Mouse (Mus musculus) bone marrow, adult 2 months (tissue): Measurements from ENCODE around the gene Olr1. TPM values are rescaled to one million over a fixed set of nuclear protein-coding genes. Genes with fewer than 3 reads are reported as not detected.

Experiments
- H3K27ac ChIP-seq: fragments of 200-500 bp; 2 replicates; pipeline ENCODE4 v1.5.1; 2012; ENCODE audit warnings: low read depth, mild to moderate bottlenecking, control low read depth, inconsistent platforms, low read length; ENCODE audit not compliant: control insufficient read depth, poor library complexity, insufficient read depth
- H3K4me1 ChIP-seq: fragments of 200-500 bp; 2 replicates; pipeline ENCODE4 v1.6.1; 2011; ENCODE audit warnings: low read length; ENCODE audit not compliant: control insufficient read depth, insufficient read depth
- H3K4me3 ChIP-seq: fragments of 200-500 bp; replicated peaks from 2 replicates; pipeline ENCODE3; 2011; ENCODE audit warnings: mild to moderate bottlenecking, low read depth, low read length, control low read depth; ENCODE audit not compliant: control insufficient read depth
- CTCF ChIP-seq: fragments of 200-500 bp; IDR thresholded peaks from 2 replicates; pipeline ENCODE4 v1.5.1; 2011; ENCODE audit warnings: low read length, control low read depth; ENCODE audit not compliant: control insufficient read depth, insufficient read depth
- POLR2A ChIP-seq: fragments of 200-500 bp; IDR thresholded peaks from 2 replicates; pipeline ENCODE4 v1.6.1; 2011; ENCODE audit warnings: low read depth, mild to moderate bottlenecking, control low read depth, low read length, borderline replicate concordance; ENCODE audit not compliant: control insufficient read depth
- whole genome bisulfite sequencing: fragments of 180-500 bp; shearing (Covaris S2); methylation state at CpG from one replicate; pipeline ENCODE4 v1.1.7; 2018; 5-methylcytosine and 5-hydroxymethylcytosine counted together
- polyA plus RNA-seq: library from polyadenylated mRNA; stranded (reverse); fragments of >200 nt; gene quantifications from 2 replicates; pipeline ENCODE4 v1.2.4, GENCODE M21; 2011; ENCODE audit warnings: low replicate concordance; ENCODE audit not compliant: missing spikeins, insufficient read depth, insufficient read length

Olr1 gene
- polyA plus RNA-seq, 1 experiment: 12.6 TPM

GRCm38 (mm10) chr6:129534627-129535190 is 27.7 kb upstream of the Olr1 start:
- H3K4me1 ChIP-seq: peaks cover 2% of the 10 kb centered on the region; the same call in 1 of the 2 replicates

GRCm38 (mm10) chr6:129534057-129534456 is 27.1 kb upstream of the Olr1 start:
- WGBS: 1% methylated on average over 9 of the region's 9 CpGs
- Histone ChIP-seq H3K4me3 (peak overlapping the region; percentile 52), H3K4me1 (peaks cover 2% of the 10 kb centered on the region; the same call in 1 of the 2 replicates), H3K27ac (no peak overlapping the region)
- no peak for TF ChIP-seq POLR2A
- TF ChIP-seq CTCF: no peak

More at GRCm38 (mm10) chr6:129534627-129535190, 27.7 kb upstream of the Olr1 start:
- 33% methylated on average over 4 of the region's 4 CpGs for WGBS
- Histone ChIP-seq H3K4me3 (no peak overlapping the region), H3K27ac (no peak overlapping the region)
- TF ChIP-seq CTCF (no peak), POLR2A (no peak)

GRCm38 (mm10) chr6:129532942-129533860 is 26.2 kb upstream of the Olr1 start, which contains the start of gene Gabarapl1:
Gene Gabarapl1, plus strand, starts transcription at chr6:129533160.
- peak within 1 kb of the TSS; percentile 44 for H3K27ac ChIP-seq
- peaks cover 2% of the 10 kb centered on the region; the same call in 1 of the 2 replicates for H3K4me1 ChIP-seq
- TF ChIP-seq CTCF (no peak), POLR2A (peak; percentile 31; the same call in 1 of the 2 replicates)
- H3K4me3 ChIP-seq: peak within 1 kb of the TSS; percentile 94
- WGBS: under 1% methylated on average over 55 of the region's 55 CpGs

GRCm38 (mm10) chr6:129532556-129532941 is 25.6 kb upstream of the Olr1 start:
- H3K4me3 ChIP-seq: no peak overlapping the region
- no peak overlapping the region for H3K27ac ChIP-seq
- H3K4me1 ChIP-seq: peaks cover 2% of the 10 kb centered on the region; the same call in 1 of the 2 replicates
- 37% methylated on average over 7 of the region's 7 CpGs for WGBS
- TF ChIP-seq CTCF (no peak), POLR2A (no peak)

- H3K4me3 ChIP-seq: no peak overlapping the region
- H3K4me1 ChIP-seq: no peaks in the 10 kb centered on the region
- TF ChIP-seq POLR2A (no peak), CTCF (no peak)
- H3K27ac ChIP-seq: no peak overlapping the region
Measured at GRCm38 (mm10) chr6:129530261-129530660, 23.3 kb upstream of the Olr1 start.

- no peak for TF ChIP-seq POLR2A
- no peak for TF ChIP-seq CTCF
- Histone ChIP-seq H3K4me1 (no peaks in the 10 kb centered on the region), H3K4me3 (no peak overlapping the region), H3K27ac (no peak overlapping the region)
- WGBS: 92% methylated on average over 1 of the region's 1 CpGs
Measured at GRCm38 (mm10) chr6:129529605-129530004, 22.6 kb upstream of the Olr1 start.

- no peak for TF ChIP-seq CTCF
- no peak overlapping the region for H3K4me3 ChIP-seq
- H3K4me1 ChIP-seq: no peaks in the 10 kb centered on the region
- 70% methylated on average over 2 of the region's 2 CpGs for WGBS
- no peak overlapping the region for H3K27ac ChIP-seq
Measured at GRCm38 (mm10) chr6:129527416-129527815, 20.5 kb upstream of the Olr1 start.

GRCm38 (mm10) chr6:129526069-129526468 is 19.1 kb upstream of the Olr1 start:
- H3K4me1 ChIP-seq: no peaks in the 10 kb centered on the region
- no peak overlapping the region for H3K27ac ChIP-seq
- H3K4me3 ChIP-seq: no peak overlapping the region
- TF ChIP-seq CTCF: no peak
- no peak for TF ChIP-seq POLR2A
